In the genomic region with DNA sequence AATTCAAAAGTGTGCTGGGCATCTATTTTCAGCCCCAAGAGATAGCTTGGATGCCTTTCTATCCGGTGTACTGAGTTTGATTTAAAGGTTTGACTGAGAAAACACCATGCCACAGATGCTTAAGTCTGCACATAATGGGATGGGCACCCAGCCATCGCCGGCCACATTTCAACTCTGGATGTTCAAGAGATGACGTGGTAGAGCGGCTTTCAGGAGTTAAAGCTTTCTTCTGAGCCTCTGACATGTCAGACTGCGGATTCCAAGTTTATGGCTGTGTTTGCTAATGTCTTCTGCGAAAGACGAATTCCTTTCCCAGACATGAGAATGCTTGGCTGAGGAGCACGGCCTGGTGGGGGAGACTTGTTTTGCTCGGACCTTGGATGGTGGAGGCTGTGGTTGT, we compare ENCODE assay signal across 13 mouse cellular contexts. TPM values are rescaled to one million over a fixed set of nuclear protein-coding genes. Genes with fewer than 3 reads are reported as not detected.
DNase-seq lines count a peak whose midpoint lies in the region; ATAC-seq and TF ChIP-seq lines count a peak whose summit lies in the region.
"Had no signal": no experiment of that assay in that cellular context is flagged by ENCODE, and none has a peak within 500 bp of the region (broad histone marks: within the 10 kb centered on the region; RNA-seq: fewer than 3 reads in every experiment).

No protein-coding gene starts in this region.

- no peaks in the 10 kb centered on the region for H3K9me3 ChIP-seq in kidney, embryonic 14.5 days (ENCODE audit: control insufficient read depth, low read length)
- no peaks in the 10 kb centered on the region for H3K9me3 ChIP-seq in liver, postnatal 0 days (ENCODE audit: low read length)
- H3K9me3 ChIP-seq: megakaryocyte, embryonic 14.5 days; stomach, embryonic 15.5 days had no signal

- H3K36me3 ChIP-seq in kidney, embryonic 14.5 days (ENCODE audit: control insufficient read depth, insufficient read depth, low read length), result no peaks in the 10 kb centered on the region
- no peaks in the 10 kb centered on the region for H3K36me3 ChIP-seq in liver, postnatal 0 days (replicated peaks; ENCODE audit: insufficient read depth, low read length)
- H3K36me3 ChIP-seq: stomach, embryonic 15.5 days had no signal

- no peak for ATAC-seq in kidney, embryonic 14.5 days (ENCODE audit: low FRiP score, low TSS enrichment)
- no peak for ATAC-seq in liver, postnatal 0 days

- TF ChIP-seq CTCF in liver, postnatal 0 days (IDR thresholded peaks at IDR 0.05; ENCODE audit: low read depth), result no peak

- 34% methylated on average over 10 of the region's 10 CpGs for WGBS in kidney, embryonic 14.5 days
- 81% methylated on average over 10 of the region's 10 CpGs for WGBS in liver, postnatal 0 days (ENCODE audit: insufficient replicate concordance)

- TF ChIP-seq EP300 in liver, postnatal 0 days (IDR thresholded peaks at IDR 0.05; ENCODE audit: low read depth), result no peak

- no peaks in the 10 kb centered on the region for H3K27me3 ChIP-seq in kidney, embryonic 14.5 days (ENCODE audit: control insufficient read depth, insufficient read depth, low read length)
- H3K27me3 ChIP-seq in liver, postnatal 0 days (ENCODE audit: insufficient read depth, low read length), result no peaks in the 10 kb centered on the region
- H3K27me3 ChIP-seq: stomach, embryonic 15.5 days had no signal

- H3K4me3 ChIP-seq in kidney, embryonic 14.5 days (ENCODE audit: low read length), result no peak overlapping the region
- no peak overlapping the region for H3K4me3 ChIP-seq in liver, postnatal 0 days (ENCODE audit: low read depth, low read length)
- H3K4me3 ChIP-seq: megakaryocyte, embryonic 14.5 days; stomach, embryonic 15.5 days had no signal

- no peak overlapping the region for H3K9ac ChIP-seq in kidney, embryonic 14.5 days (ENCODE audit: low read depth, low read length)
- H3K9ac ChIP-seq in liver, postnatal 0 days (replicated peaks), result no peak overlapping the region
- H3K9ac ChIP-seq: stomach, embryonic 15.5 days had no signal

- no peak for DNase-seq in kidney, adult 8-10 months
- peak; percentile 43 for DNase-seq in urinary bladder, postnatal 25 days (ENCODE audit: low spot score)
- no peak for DNase-seq in urinary bladder, postnatal 10 days (ENCODE audit: low spot score)
- peak; percentile 74 for DNase-seq in kidney, postnatal 10 days
- DNase-seq in yolk sac, embryonic 10.5 days (ENCODE audit: low spot score), result peak; percentile 30
- DNase-seq in left cerebral cortex, adult 18-20 months (ENCODE audit: low spot score in 2 of 2), result no peak
- DNase-seq in liver, postnatal 0 days, result no peak
- DNase-seq: cerebellum, adult 9-11 months; liver; right cerebral cortex, postnatal 4 days had no signal

- H3K4me2 ChIP-seq in kidney, embryonic 14.5 days (replicated peaks; ENCODE audit: low read depth, low read length), result no peak overlapping the region
- no peak overlapping the region for H3K4me2 ChIP-seq in liver, postnatal 0 days (ENCODE audit: low read depth, low read length)
- H3K4me2 ChIP-seq: stomach, embryonic 15.5 days had no signal

- H3K27ac ChIP-seq in kidney, embryonic 14.5 days (ENCODE audit: low read depth, low read length), result peak overlapping the region; percentile 38; the same call in 1 of the 2 replicates
- H3K27ac ChIP-seq in liver, postnatal 0 days (ENCODE audit: low read depth), result no peak overlapping the region
- H3K27ac ChIP-seq: stomach, embryonic 15.5 days had no signal

- 0 out of 2 replicates have a peak, but pooled peaks cover 8% of the 10 kb centered on the region for H3K4me1 ChIP-seq in kidney, embryonic 14.5 days (ENCODE audit: control insufficient read depth, insufficient read depth, low read length)
- peaks cover 39% of the 10 kb centered on the region for H3K4me1 ChIP-seq in liver, postnatal 0 days (ENCODE audit: insufficient read depth)
- H3K4me1 ChIP-seq: stomach, embryonic 15.5 days had no signal

RNA-seq across cellular contexts. Expression of a gene that starts 40.2 kb away (rescaled TPM):
- polyA plus RNA-seq in kidney, embryonic 14.5 days (2014; fragmentation: Nextera tagmentation; extraction: Ambion mirVana), result 26.6 and 29.0 TPM in 2 replicates
- total RNA-seq in left cerebral cortex, adult 18-20 months (2021), result 10 to 100 TPM; 13.5 to 23.2 TPM
- polyA plus RNA-seq in liver, postnatal 0 days (2015; fragmentation: Nextera tagmentation; extraction: Ambion mirVana), result 16.3 and 20.6 TPM in 2 replicates

Comparison
In these comparisons a context has a peak if more than half of its experiments do, and no peak if none do; other contexts are left out.
1. DNase-seq: peak in urinary bladder, postnatal 25 days (single experiment), kidney, postnatal 10 days (single experiment) and yolk sac, embryonic 10.5 days (single experiment); none in kidney, adult 8-10 months (0 of 2), urinary bladder, postnatal 10 days (single experiment), left cerebral cortex, adult 18-20 months (0 of 2) and liver, postnatal 0 days (single experiment).